Mouse (Mus musculus): ENCODE results near the gene Cars2.
"Not testable (repeated sequence)": the region's sequence is repeated elsewhere in the genome, so short reads cannot be mapped to it uniquely, and the experiment has no call there.

Cars2 gene

DNA sequence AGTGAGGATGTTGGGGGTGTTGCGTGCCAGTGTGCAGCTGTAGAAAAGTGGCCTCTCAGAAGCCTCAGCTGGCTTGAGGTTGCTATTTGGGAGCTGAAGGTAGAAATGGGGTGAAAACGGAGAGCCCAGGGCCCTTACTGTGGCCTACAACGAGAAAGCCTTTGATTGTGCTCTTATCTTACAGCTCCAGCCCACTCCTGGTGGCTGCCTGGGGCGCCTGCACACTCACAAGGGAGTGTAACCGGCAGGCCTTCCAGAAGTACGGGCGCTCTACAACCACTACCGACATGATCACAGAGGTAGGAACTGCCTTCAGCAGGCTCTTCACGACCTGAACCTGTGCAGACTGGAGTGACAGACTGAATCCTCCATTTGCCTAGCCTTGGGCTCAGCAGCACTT, 37.9 kb downstream of the Cars2 start:
- DNase-seq (ENCODE audit: low spot score in 2 of 2): no peak

DNA sequence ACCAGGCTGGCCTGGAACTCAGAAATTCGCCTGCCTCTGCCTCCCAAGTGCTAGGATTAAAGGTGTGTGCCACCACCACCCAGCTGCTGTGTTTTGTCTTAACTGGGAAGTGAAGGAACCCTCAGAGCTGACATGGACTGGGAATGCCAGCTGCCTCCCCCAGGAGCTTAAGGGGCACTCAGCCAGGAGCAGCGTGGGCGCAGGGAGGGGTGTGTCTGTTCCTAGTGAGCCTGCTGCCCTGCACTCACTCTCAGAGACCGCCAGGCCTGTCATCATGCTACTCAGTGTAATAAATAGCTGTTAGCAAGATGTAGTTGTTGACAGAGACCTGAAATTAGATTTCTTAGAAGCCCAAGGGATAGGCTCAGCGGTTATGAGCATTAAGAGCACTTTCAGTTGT, 39.6 kb downstream of the Cars2 start:
- DNase-seq (ENCODE audit: low spot score in 2 of 2): no peak

DNA sequence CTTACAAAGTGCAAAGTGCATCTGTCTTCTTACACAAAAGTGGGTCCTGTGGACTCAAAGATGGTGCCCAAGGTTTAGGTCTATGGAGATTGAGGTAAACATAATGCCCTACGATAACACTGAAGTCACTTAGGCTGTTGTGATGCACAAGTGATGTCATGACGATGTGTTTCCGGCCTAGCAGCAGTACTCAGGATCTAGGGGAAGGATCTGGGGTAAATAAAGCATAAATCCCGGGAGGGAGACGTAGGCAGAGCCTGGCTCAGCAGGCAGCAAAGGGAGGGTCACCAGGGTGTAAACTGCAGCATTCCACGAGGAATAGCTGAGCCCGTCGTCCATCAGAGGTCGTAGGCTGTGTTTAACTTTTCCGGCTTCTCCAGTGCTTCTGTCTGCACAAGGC, 41.7 kb downstream of the Cars2 start:
- DNase-seq (ENCODE audit: low spot score in 2 of 2): no peak

DNA sequence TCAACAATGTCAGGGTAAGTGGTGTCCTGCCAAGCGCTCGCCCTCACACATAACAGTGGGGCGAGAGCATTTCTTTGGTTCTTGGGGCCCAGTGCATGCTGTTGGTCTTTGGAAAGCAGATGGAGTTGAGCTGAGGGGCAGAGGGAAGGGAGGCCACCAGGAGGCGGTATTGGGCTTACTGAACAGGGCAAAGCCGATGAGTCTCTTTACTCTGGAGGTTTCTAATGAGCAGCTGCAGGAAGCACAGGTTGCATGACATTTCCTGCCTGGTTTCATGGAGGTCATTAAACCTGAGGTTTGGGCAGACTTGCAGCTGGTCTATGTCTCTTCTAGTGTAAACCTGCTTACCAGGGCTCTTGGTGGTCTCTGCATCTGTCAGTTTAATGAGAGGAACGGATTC, 43.8 kb downstream of the Cars2 start:
- no peak for DNase-seq (ENCODE audit: low spot score in 2 of 2)

DNA sequence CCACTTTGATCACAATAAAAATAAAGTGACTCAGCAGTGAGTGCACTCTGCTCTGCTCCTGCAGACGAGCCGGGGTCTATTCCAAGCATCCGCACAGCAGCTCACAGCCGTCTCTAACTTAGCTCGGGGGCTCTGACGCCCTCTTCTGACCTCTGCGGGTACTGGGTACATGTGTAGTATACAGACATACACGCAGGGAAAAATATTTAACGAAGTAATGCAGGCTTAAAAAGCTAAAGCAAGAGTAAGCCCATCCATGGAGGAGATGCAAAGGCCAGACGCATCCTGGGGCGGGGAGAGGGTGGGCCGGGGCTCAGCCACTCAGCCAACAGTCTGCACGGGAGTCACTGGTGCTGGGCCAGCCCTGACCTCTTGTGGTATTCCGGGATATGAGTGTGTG, 44.5 kb downstream of the Cars2 start:
- no peak for DNase-seq (ENCODE audit: low spot score in 2 of 2)

DNA sequence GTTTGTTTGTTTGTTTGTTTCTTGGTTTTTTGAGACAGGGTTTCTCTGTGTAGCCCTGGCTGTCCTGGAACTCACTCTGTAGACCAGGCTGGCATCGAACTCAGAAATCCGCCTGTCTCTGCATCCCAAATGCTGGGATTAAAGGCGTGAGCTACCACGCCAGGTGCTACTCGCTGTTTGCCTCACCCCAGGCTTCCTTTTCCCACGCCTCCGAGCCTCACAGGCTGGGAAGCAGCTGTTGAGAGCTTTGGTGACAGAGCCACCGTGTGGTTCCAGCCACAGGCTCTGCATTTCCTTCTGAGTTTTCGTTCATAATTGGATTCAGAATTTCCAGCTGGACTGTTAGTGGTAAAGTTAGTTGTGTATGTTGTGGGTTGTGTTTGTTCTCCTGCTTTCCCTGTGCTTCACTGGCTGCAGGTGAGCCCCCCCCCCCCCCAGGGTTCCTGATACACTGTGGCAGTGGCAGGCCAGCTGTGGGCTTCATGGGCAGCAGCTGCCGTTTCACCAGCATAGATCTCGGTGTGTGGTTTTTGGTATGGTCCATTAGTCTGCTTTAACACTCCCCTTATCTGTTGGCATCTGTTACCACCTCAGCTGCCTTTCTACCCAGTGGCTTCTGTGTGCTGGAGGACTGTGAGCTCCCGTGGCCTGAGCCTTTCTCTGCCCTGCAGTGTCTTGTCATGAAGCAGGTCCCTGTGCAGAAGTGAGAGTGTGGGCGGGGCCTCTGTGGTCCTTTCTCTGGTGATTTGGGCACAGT, 46.9 kb downstream of the Cars2 start:
- DNase-seq (ENCODE audit: low spot score in 2 of 2): no peak

DNA sequence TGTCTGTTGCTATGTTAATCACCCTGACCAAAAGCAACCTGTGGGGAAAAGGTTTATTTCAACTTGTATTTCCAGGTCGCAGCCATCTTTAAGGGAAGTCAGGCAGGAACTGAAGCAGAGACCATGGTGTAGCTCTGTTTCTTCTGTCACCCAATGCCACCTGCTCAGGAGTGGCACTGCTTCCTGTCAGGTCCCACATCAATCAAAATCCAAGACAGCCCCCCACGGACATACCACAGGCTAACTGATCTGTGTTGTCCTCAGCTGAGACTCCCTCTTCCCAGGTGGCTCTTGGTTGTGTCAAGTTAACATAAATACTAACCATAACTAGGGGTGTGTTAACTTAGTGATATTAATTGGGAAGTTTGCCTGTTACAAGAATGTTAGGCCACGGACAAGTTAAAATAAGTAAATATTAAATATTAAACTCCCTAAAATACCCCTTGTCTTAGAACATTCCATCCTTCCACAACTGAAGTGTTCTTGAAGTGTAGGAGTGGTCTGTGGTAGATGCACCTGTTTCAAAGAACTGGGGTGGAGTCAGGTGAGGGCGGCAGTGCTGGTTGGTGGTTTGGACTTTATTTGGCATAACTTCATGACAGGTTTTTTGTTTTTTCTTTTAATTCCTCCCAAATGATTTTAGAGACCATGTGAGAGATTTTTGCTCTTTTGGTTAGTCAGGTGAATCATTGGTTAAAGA, 51.6 kb downstream of the Cars2 start:
- DNase-seq (ENCODE audit: low spot score in 2 of 2): no peak

DNA sequence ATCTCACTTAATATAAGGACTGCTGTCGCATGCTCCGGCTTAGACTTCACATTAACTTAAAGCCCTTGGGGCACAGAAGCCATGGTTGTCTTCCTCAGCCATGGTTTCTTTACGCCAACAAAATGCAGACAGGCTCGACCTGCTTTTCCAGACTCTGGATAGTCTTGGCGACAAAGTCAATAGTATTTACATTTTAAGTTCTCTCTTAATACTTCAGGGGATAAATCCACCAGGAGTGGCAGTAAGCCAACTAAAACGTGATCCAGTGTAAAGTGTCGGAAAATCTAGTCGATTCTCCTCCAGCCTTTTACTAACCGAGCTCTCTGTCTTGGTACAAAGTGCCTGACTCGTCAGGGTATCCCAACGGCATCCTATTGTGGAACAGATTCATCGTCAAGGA, 52.3 kb downstream of the Cars2 start:
- DNase-seq (ENCODE audit: low spot score in 2 of 2): no peak

DNA sequence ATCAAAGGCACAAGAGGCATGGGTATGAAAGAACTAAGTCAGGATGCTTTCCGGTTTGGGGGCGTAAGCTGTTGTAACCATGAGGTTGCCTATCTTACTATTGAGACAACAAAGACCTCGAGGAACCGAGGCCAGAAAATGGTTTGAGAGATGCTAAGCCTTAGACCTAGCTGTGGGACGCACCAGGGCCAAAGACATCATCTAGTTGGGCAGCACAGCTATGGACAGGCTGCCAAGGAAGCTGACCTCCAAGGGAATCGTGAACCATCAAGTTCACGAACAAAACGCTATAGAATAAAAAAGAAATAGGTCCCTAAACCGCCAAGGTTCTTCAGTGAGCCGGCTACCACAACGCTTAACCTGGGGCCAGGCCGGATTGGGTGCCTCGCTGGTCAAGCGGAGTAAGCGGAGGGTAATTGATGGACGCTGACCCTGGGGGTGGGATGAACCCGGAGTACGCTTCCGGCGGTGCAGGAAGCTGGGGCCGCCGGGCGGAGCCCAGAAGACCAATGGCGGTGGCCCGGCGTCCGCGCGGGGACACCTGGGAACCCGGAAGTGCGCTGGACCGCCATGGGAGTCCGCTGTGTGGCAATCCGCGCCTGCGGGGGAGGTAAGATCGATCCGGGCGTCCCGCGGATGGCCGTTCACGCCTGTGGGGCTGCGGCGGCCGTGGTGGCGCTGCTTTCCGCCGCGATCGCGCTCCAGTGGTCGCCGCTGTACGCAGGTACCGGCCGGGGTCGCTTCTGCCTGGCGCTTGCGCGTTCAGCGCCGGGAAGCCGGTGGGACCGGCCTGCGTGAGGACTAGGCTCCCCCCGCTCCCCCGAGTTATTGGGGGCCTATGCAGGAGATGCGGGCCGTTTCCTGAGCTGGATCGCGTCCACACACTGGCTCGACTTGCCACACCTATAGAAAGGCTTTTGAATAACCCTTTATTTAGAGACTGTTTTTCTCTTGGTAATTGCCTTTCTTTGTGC, 53.3 kb downstream of the Cars2 start, which contains the start of gene Naxd:
Gene Naxd, plus strand, starts transcription at position 490 of the 974 bp plus-strand sequence.
- DNase-seq (ENCODE audit: low spot score in 2 of 2): peak; percentile 92 to 93

DNA sequence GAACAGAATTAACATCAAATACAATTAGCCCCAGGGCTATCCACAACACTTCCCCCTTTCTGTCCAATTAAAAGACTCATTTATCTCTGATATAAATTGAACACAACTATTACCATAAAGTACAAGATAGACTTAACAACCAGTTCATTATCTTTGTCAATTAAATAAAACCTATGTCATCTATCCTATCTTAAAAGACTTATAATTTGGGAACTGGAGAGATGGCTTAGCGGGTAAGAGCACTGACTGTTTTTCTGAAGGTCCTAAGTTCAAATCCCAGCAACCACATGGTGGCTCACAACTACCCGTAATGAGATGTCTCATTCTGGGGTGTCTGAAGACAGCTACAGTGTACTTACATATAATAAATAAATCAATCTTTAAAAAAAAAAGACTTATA, 58.2 kb downstream of the Cars2 start:
- DNase-seq (ENCODE audit: low spot score in 2 of 2): not testable (repeated sequence)

DNA sequence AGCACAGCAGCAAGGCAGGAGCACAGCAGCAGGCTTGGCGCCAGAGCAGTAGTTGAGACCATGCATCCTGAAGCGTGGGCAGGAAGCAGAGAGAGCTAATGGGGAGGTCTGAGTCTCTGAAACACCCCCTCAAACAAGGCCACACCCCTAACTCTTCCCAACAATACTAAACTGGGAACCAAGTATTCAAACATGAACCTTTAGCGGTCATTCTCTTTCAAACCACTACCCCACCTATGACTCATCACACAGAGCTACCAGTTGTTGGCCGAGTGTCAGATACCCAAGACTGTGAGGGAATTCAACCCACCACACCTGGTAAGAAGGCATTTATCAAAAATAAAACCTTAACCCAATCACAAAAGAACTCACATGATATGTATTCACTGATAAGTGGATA, 63.4 kb downstream of the Cars2 start:
- no peak for DNase-seq (ENCODE audit: low spot score in 2 of 2)

DNA sequence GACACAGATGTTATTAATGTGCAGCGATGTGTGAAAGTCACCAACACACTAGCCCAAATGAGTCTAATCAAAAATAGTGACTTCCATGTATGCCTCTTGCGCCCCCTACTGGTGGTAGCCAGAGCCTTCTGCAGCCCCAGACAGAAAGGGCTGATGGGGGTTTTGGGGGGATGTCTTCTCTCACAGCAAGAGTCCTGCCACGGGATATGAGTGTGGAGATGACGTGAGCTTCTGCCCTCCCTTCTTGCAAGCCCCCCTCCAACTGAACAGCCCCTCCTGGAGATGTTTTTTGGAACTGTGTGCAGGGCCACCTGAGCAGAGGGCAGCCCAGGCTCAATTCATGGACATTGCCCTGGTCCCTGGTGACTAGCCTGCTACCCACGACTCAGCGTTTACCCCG, 64.4 kb downstream of the Cars2 start:
- peak; percentile 57 to 68 for DNase-seq (ENCODE audit: low spot score in 2 of 2)

DNA sequence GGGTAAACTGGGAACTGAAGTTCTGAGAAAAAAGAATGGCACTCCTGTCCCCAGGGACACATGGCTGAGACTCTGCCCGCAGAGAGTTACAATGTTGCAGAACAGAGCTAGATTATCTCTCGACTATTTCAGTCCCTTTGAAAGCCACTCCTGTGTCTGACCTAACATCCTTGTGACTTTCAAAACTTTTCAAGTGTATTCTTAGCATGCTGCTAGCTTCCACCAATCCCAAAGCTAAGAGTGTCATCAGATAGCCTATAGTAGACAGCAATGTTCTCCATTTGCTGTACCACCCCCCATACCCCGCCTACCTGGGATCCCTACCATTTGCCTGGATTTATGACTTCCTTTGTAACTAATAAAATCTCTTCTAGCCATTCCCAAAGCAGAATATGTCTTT, 68.0 kb downstream of the Cars2 start:
- no peak for DNase-seq (ENCODE audit: low spot score in 2 of 2)

DNA sequence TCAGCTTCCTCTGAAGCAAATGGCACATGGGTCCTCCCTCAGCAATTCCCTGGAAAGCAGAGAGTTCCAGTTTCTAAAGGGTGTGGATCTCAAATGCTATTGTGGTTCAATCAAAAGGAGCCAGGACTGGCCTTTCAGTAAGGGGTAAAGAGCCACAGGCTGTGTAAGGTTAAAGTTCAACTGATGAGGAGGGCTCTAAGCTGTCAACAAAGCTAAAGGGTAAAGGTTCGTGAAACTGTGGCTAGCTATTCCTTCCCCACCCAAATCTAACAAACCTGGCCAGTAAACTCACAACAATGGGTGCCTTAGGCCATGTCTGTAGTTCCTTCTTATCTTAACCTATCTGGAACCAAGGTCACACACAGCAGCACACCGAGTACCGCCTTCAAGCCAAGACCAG, 68.7 kb downstream of the Cars2 start:
- DNase-seq (ENCODE audit: low spot score in 2 of 2): no peak

DNA sequence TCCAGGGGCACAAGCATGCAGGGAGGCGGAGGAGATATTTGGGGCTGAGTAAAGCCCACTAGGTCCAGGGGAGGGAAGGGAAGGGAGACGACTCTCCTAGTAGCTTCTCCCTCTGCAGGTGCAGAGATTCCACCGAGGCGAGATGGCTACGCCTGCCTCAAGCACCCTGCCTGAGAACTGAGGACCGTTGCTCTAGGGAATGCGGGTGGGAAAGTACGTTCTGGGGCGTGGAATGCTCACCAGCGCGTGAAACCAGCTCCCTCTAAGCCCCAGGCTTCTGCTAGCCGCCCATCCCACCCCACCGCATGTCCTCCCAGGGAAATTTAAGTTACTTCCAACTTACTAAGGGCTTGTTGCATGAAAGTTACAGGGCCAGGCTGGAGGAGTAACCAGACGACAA, 71.0 kb downstream of the Cars2 start:
- no peak for DNase-seq (ENCODE audit: low spot score in 2 of 2)

DNA sequence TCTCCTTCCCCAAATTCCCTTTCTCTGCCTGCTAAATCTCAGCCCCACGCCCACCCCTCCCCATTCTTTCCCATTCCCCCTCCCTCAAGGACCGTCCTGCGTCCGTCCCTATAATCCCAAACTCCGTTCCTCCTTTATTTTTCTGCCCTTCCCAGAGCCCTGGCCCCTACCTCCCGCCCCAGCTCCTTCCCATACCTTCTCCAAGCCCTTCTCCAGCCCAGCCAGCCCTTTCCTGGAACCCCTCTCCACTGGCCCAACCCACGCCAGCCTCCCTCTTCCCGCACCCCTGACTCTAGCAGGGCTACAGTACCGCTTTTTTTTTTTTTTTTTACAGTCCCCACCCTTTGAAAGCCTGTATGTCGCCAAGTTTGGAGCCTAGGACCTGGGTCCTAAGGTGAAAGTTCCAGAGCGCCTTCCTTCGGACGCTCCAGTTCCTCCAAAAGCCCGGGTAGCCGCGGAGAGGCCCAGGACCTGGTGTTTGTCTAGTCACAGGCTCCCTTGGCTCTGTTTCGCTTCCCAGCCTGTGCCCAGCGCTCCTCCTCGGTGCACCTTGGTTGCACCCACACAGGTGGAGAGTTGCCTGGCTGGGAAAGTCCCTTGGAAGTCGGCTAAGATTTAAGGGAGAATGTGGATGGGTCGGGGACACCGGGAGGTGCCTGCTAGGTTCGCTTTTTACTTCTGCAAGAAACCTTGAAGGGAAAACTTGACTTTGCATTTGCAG, 71.6 kb downstream of the Cars2 start:
- no peak for DNase-seq (ENCODE audit: low spot score in 2 of 2)

DNA sequence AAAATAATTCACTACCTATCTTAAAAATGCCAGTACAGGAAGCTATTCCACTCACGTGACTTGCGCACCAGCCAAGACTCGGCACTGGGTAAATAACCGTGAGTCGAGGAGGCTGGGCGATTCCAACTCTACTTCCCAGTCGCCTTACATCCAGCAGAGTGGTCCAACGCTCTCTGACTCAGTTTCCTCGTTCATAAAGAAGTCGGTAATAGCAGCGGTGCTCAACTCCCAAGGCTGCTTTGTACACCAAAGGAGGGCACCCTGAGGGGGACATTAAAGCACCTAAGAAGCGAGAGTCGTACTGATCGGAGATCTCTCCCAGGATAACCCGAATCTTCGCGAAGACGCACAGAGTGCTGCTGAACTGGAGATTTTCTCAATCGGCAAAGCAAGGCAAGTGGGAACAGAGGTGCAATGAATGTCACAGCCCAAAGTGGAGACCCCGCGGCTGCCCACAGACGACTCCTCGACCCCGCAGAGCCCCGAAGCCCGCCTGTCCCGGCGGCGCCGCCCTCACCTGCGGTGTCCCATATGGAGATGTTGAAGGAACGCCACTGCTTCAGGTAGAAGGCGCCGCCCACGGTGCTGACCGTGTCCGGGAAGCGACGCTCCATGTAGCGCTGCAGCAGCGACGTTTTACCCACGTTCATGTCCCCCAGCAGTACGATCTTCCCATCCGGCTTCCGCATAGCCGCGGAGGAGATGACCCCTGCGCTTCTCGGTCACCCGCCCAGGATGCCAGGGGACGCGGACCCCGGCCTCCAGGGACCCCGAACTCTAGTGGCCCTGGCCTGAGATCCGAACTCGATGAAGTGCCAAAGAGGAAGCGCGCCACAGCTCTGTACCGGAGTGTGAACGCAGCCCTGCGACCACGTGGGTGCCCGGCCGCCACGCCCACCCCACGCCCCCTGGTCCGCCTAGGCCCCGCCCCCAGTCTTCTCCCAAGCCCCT, 72.5 kb downstream of the Cars2 start, which contains the start of gene Rab20:
Gene Rab20, minus strand, starts transcription at position 900 of the 951 bp plus-strand sequence.
- DNase-seq (ENCODE audit: low spot score in 2 of 2): no peak

DNA sequence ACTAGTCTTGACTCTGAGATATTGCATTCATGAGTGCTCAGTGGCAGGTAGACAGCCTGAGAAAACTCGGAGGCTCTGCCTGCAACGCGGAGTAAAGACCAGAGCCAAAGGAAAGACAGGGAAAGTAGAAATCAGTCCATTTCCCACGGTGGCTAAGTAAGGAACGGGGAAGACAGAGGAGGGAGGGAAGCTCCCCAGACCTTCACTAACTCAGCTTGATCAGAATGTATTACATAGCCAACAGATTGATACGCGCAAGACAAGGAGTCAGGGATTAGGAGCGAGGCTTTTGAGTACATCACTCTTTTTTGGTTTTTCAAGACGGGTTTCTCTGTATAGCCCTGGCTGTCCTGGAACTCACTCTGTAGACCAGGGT, 73.4 kb downstream of the Cars2 start:
- DNase-seq (ENCODE audit: low spot score in 2 of 2): no peak

DNA sequence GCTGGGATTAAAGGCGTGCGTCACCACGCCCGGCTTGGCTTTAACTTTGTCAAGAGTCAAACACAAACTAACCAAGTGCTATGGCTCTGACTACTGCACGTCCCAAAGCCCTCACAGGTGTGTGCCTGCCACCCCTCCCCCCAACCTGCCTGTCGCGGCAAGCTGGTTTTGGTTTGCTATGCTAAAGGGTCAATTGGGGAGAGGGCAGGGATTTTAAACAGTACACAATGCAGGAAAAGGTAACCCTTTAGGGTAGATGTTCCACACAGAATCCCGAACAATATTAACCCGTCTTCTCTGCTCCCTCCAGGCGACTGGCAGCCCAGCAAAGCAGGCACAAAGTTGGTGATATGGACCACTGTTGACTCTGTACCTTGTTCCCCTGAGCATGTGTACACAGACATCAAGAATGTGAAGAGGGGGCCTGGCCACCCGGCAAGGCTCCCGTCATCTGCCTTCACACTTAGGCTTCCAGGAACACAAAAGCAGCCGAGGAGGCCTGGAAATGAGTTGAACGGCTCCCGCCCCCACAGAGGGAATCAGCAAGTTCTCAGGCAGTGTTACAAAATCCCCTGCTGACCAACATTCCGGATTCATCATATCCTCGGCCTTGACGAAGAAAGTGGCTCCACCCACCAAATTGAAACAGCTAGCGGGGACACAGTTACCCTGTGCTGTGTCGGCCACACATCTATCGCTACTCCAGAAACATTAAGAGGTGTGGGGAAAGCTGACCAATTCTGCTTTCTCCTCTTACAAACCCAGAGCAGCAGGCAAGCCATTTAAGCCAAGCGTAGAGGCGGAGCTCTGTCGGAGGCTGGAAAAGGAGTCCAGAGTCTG, 74.0 kb downstream of the Cars2 start:
- DNase-seq (ENCODE audit: low spot score in 2 of 2): peak in 1 of 2 experiments; percentile 39
